Mouse (Mus musculus): ENCODE measurements around the gene Tenm4. TPM values are rescaled to one million over a fixed set of nuclear protein-coding genes. Genes with fewer than 3 reads are reported as not detected.

Gene Tenm4
- total and polyA plus RNA-seq, 3 experiments, result 9.2 to 15.2 TPM; not detected in 1

DNA sequence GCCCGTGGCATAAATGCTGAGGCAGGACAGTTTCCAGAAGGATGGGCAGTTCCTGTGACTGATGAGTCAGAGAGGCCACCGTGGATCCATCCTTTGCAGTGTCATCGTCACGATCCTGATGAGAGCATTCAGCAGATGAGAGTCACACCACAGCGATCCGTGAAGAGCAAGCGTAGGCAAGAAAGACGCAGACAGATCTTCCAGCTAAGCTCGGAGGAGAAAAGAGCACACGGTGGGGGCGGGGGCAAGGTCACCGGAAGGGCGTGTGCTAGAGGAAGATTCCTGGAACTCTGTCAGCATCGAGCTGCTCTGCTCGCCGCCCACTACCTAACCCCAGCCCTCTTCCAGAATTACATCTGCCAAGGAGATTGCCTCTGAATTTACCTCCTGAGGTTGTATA lies 323.0 kb downstream of the Tenm4 start:
- TF ChIP-seq ZC3H11A (IDR thresholded peaks at IDR 0.05; ENCODE audit: low read depth, low read length), result no peak
- TF ChIP-seq EP300 (IDR thresholded peaks at IDR 0.05; ENCODE audit: low read depth in 1 of 2, low read length in 2 of 2), result no peak
- no peak for TF ChIP-seq MAZ (IDR thresholded peaks at IDR 0.05; ENCODE audit: low read depth, low read length)
- no peak for TF ChIP-seq MYC (IDR thresholded peaks at IDR 0.05; ENCODE audit: low read depth, low read length)
- TF ChIP-seq MXI1 (IDR thresholded peaks at IDR 0.05; ENCODE audit: low read depth, low read length), result no peak
- no peak for TF ChIP-seq TBP (IDR thresholded peaks at IDR 0.05; ENCODE audit: low read depth, low read length)
- no peak for TF ChIP-seq GABPA (IDR thresholded peaks at IDR 0.05; ENCODE audit: low read depth, low read length)
- TF ChIP-seq UBTF (IDR thresholded peaks at IDR 0.05; ENCODE audit: borderline replicate concordance, insufficient read depth, low read depth, low read length), result no peak
- TF ChIP-seq MAFK (IDR thresholded peaks at IDR 0.05; ENCODE audit: borderline replicate concordance, low read depth, low read length), result no peak
- TF ChIP-seq SMC3 (IDR thresholded peaks at IDR 0.05; ENCODE audit: low read depth, low read length), result no peak
- no peak for TF ChIP-seq ZKSCAN1 (IDR thresholded peaks at IDR 0.05; ENCODE audit: low read depth, low read length)
- no peak for TF ChIP-seq POLR2A (IDR thresholded peaks at IDR 0.05; ENCODE audit: control insufficient read depth in 1 of 2, insufficient read depth in 1 of 2, low read depth in 1 of 2, low read length in 2 of 2, poor library complexity in 1 of 2)
- TF ChIP-seq MEF2A (IDR thresholded peaks at IDR 0.05; ENCODE audit: extremely low read depth, insufficient replicate concordance, low read depth, low read length, poor library complexity, severe bottlenecking), result no peak

GRCm38 (mm10) chr7:96500108-96500507 lies 329.1 kb downstream of the Tenm4 start:
- DNase-seq (ENCODE audit: low read depth, low spot score), result no peak
- no peak for TF ChIP-seq MXI1 (IDR thresholded peaks at IDR 0.05; ENCODE audit: low read depth, low read length)
- TF ChIP-seq ETS1 (IDR thresholded peaks at IDR 0.05; ENCODE audit: low read depth, low read length), result no peak
- H3K27me3 ChIP-seq (ENCODE audit: control insufficient read depth in 1 of 2, insufficient read depth in 2 of 2, low read length in 2 of 2), result no peaks in the 10 kb centered on the region
- no peak overlapping the region for H3K9ac ChIP-seq (ENCODE audit: control insufficient read depth, low read depth, low read length, poor library complexity, severe bottlenecking)
- H3K4me1 ChIP-seq (ENCODE audit: control insufficient read depth in 1 of 2, insufficient read depth in 2 of 2, low read length in 2 of 2), result no peaks in the 10 kb centered on the region
- H3K4me3 ChIP-seq (ENCODE audit: control insufficient read depth in 1 of 2, insufficient read depth in 1 of 2, low read depth in 2 of 2, low read length in 2 of 2), result no peak overlapping the region
- H3K9me3 ChIP-seq (replicated peaks; ENCODE audit: insufficient read depth, low read length), result no peaks in the 10 kb centered on the region
- no peaks in the 10 kb centered on the region for H3K36me3 ChIP-seq (ENCODE audit: control insufficient read depth in 1 of 2, insufficient read depth in 2 of 2, low read length in 2 of 2)
- H3K79me2 ChIP-seq (ENCODE audit: control insufficient read depth, insufficient read depth, low read length, poor library complexity), result no peaks in the 10 kb centered on the region
- H3K27ac ChIP-seq (ENCODE audit: control insufficient read depth, low read depth, low read length), result no peak overlapping the region

More for the DNA sequence above, 323.0 kb downstream of the Tenm4 start:
- Histone ChIP-seq H3K9me3 (replicated peaks; ENCODE audit: insufficient read depth, low read length) (no peaks in the 10 kb centered on the region), H3K79me2 (ENCODE audit: control insufficient read depth, insufficient read depth, low read length, poor library complexity) (no peaks in the 10 kb centered on the region), H3K4me3 (ENCODE audit: control insufficient read depth in 1 of 2, insufficient read depth in 1 of 2, low read depth in 2 of 2, low read length in 2 of 2) (no peak overlapping the region), H3K27ac (ENCODE audit: control insufficient read depth, low read depth, low read length) (no peak overlapping the region), H3K27me3 (ENCODE audit: control insufficient read depth in 1 of 2, insufficient read depth in 2 of 2, low read length in 2 of 2) (no peaks in the 10 kb centered on the region), H3K9ac (ENCODE audit: control insufficient read depth, low read depth, low read length, poor library complexity, severe bottlenecking) (no peak overlapping the region), H3K36me3 (ENCODE audit: control insufficient read depth in 1 of 2, insufficient read depth in 2 of 2, low read length in 2 of 2) (no peaks in the 10 kb centered on the region), H3K4me1 (ENCODE audit: control insufficient read depth in 1 of 2, insufficient read depth in 2 of 2, low read length in 2 of 2) (no peaks in the 10 kb centered on the region)
- DNase-seq (ENCODE audit: low read depth, low spot score), result no peak

- Histone ChIP-seq H3K27ac (ENCODE audit: control insufficient read depth, low read depth, low read length) (no peak overlapping the region), H3K4me3 (ENCODE audit: control insufficient read depth in 1 of 2, insufficient read depth in 1 of 2, low read depth in 2 of 2, low read length in 2 of 2) (no peak overlapping the region), H3K36me3 (ENCODE audit: control insufficient read depth in 1 of 2, insufficient read depth in 2 of 2, low read length in 2 of 2) (no peaks in the 10 kb centered on the region), H3K9me3 (replicated peaks; ENCODE audit: insufficient read depth, low read length) (no peaks in the 10 kb centered on the region), H3K4me1 (ENCODE audit: control insufficient read depth in 1 of 2, insufficient read depth in 2 of 2, low read length in 2 of 2) (no peaks in the 10 kb centered on the region), H3K27me3 (ENCODE audit: control insufficient read depth in 1 of 2, insufficient read depth in 2 of 2, low read length in 2 of 2) (no peaks in the 10 kb centered on the region), H3K9ac (ENCODE audit: control insufficient read depth, low read depth, low read length, poor library complexity, severe bottlenecking) (no peak overlapping the region), H3K79me2 (ENCODE audit: control insufficient read depth, insufficient read depth, low read length, poor library complexity) (no peaks in the 10 kb centered on the region)
- no peak for DNase-seq (ENCODE audit: low read depth, low spot score)
- TF ChIP-seq ZMIZ1 (IDR thresholded peaks at IDR 0.05; ENCODE audit: low read depth, low read length), result no peak
- TF ChIP-seq SMC3 (IDR thresholded peaks at IDR 0.05; ENCODE audit: low read depth, low read length), result no peak
- no peak for TF ChIP-seq CTCF (IDR thresholded peaks at IDR 0.05 in 2 of 3, conservative IDR thresholded peaks at IDR 0.05 in 1 of 3; ENCODE audit: control insufficient read depth in 1 of 3, insufficient read depth in 1 of 3, low read depth in 2 of 3, low read length in 3 of 3, poor library complexity in 1 of 3, severe bottlenecking in 1 of 3)
- no peak for TF ChIP-seq GATA1 (IDR thresholded peaks at IDR 0.05; ENCODE audit: low read depth, low read length)
- no peak for TF ChIP-seq RAD21 (IDR thresholded peaks at IDR 0.05; ENCODE audit: low read depth, low read length)
- no peak for TF ChIP-seq TBP (IDR thresholded peaks at IDR 0.05; ENCODE audit: low read depth, low read length)
Measured at GRCm38 (mm10) chr7:96500797-96501196, 329.8 kb downstream of the Tenm4 start.
